Mouse (Mus musculus) gastrocnemius, adult 8-10 months (tissue): ENCODE measurements around the gene Naif1. TPM values are rescaled to one million over a fixed set of nuclear protein-coding genes. Genes with fewer than 3 reads are reported as not detected.

ENCODE experiments used
- DNase-seq, 2 experiments: peaks; one replicate each; pipeline ENCODE4 v3.0.0; 2022; ENCODE audit warnings: low spot score in 2 of 2
- total RNA-seq, 4 experiments: library from RNA; stranded (reverse); gene quantifications; 2 replicates each; pipeline ENCODE4 v1.2.4; 2022

Naif1 gene
- total RNA-seq, 4 experiments from 2014 or later, result 2.1 to 2.7 (median 2.3) TPM

DNA sequence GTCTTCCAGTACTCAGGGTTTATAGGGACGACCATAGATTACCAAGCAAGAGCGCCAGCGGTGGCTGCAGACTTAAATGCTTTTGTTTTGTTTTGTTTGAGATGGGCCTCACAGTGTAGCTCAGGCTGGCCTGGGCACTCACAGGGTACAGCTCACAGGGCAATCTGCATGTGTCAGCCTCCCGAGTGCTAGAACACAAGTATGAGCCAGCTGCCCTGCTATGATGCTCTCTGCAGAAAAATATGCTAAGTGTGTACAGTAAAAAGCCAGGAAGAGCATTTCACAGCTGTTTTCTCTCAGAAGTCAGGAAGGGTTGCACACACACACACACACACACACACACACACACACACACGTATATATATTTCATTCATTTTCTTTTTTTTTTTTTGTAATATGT lies 50.2 kb downstream of the Naif1 start:
- no peak for DNase-seq

- no peak for DNase-seq
Measured at GRCm38 (mm10) chr2:32501754-32502324, 51.6 kb downstream of the Naif1 start.

GRCm38 (mm10) chr2:32502843-32503242 lies 52.6 kb downstream of the Naif1 start:
- DNase-seq, result no peak

DNA sequence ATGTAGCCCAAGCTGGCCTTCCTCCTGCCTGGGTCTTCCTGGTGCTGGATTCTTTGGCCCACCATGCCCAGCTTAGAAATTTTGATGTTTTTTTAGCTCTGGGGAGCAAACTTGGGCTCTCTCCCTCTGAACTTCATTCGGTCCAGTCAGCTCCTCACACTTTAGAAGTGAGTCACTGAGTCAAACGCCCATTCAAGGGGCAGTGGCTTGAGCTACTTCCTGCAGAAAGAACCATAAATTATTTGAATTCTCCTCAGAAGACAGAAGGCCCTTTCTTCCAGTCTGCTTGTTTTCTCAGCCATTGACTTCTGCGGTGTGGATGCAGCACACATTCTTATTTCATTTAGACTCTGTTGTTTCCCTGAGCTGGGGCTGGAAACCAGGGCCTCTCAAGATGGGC lies 53.3 kb downstream of the Naif1 start:
- no peak for DNase-seq

GRCm38 (mm10) chr2:32505536-32505935 lies 55.3 kb downstream of the Naif1 start:
- DNase-seq, result no peak

Other genes starting within 250 kb of the Naif1 start
- 10 to 100 TPM in 3 of 4 experiments, 1 to 10 TPM in 1; 10.0 to 12.5 (median 11.9) TPM for gene Pomt1, start 213.9 kb upstream of the Naif1 start, total RNA-seq
- gene Uck1, start 190.3 kb upstream of the Naif1 start, total RNA-seq, result 10 to 100 TPM; 10.1 to 10.9 (median 10.7) TPM
- gene Golga2, start 163.1 kb upstream of the Naif1 start, total RNA-seq, result 10 to 100 TPM; 50.1 to 62.3 (median 53.8) TPM
- 100 to 1,000 TPM; 137 to 150 (median 140) TPM for gene Swi5, start 162.4 kb upstream of the Naif1 start, total RNA-seq
- 10 to 100 TPM; 18.3 to 28.1 (median 25.8) TPM for gene Ciz1, start 98.1 kb upstream of the Naif1 start, total RNA-seq
- 1 to 10 TPM; 2.6 to 5.9 (median 3.9) TPM for gene Dnm1, start 97.1 kb upstream of the Naif1 start, total RNA-seq
- 10 to 100 TPM; 40.1 to 46.1 (median 42.3) TPM for gene 1110008P14Rik, start 68.5 kb upstream of the Naif1 start, total RNA-seq
- gene Lcn2, start 62.2 kb upstream of the Naif1 start, total RNA-seq, result 1 to 10 TPM in 1 of 4 experiments, under 1 TPM in 1, not detected in 2; 0.65 to 1.9 TPM
- 10 to 100 TPM; 33.8 to 40.1 (median 36.1) TPM for gene Ptges2, start 54.6 kb upstream of the Naif1 start, total RNA-seq
- 100 to 1,000 TPM in 1 of 4 experiments, 10 to 100 TPM in 3; 48.5 to 113 (median 60.4) TPM for gene Slc25a25, start 988 bp downstream of the Naif1 start, total RNA-seq
- gene Fam102a, start 84.9 kb downstream of the Naif1 start, total RNA-seq, result 1 to 10 TPM; 1.6 to 3.8 (median 2.9) TPM
- gene Dpm2, start 120.4 kb downstream of the Naif1 start, total RNA-seq, result 10 to 100 TPM in 3 of 4 experiments, 1 to 10 TPM in 1; 9.2 to 15.0 (median 10.6) TPM
- gene Pip5kl1, start 124.3 kb downstream of the Naif1 start, total RNA-seq, result not detected
- not detected for gene 9430097D07Rik, start 125.2 kb downstream of the Naif1 start, total RNA-seq
- 10 to 100 TPM; 11.4 to 15.5 (median 13.8) TPM for gene St6galnac4, start 136.6 kb downstream of the Naif1 start, total RNA-seq
- gene St6galnac6, start 149.3 kb downstream of the Naif1 start, total RNA-seq, result 10 to 100 TPM; 48.6 to 61.3 (median 54.9) TPM
- 1,000 to 10,000 TPM; 1,455 to 1,877 (median 1,746) TPM for gene Ak1, start 171.3 kb downstream of the Naif1 start, total RNA-seq
- 10 to 100 TPM; 17.4 to 26.6 (median 20.5) TPM for gene Eng, start 196.1 kb downstream of the Naif1 start, total RNA-seq